Mouse (Mus musculus): ENCODE measurements around the gene Tmem201. TPM values are rescaled to one million over a fixed set of nuclear protein-coding genes. Genes with fewer than 3 reads are reported as not detected.

Tmem201 gene
- polyA plus RNA-seq, 1 experiment from 2014 or later = 5.8 TPM

GRCm38 (mm10) chr4:149688861-149689260, 49.0 kb downstream of the Tmem201 start:
- Histone ChIP-seq H3K4me2 (ENCODE audit: low read depth, low read length) (no peak overlapping the region), H3K36me3 (replicated peaks; ENCODE audit: insufficient read depth, low read length) (peaks cover 3% of the 10 kb centered on the region; the same call in 1 of the 2 replicates), H3K27ac (ENCODE audit: low read depth) (no peak overlapping the region), H3K4me1 (ENCODE audit: insufficient read depth) (peaks cover 3% of the 10 kb centered on the region; the same call in 1 of the 2 replicates), H3K9me3 (ENCODE audit: low read length) (no peaks in the 10 kb centered on the region), H3K27me3 (ENCODE audit: insufficient read depth, low read length) (no peaks in the 10 kb centered on the region), H3K9ac (replicated peaks) (no peak overlapping the region), H3K4me3 (ENCODE audit: low read depth, low read length) (no peak overlapping the region)
- no peak for DNase-seq
- no peak for TF ChIP-seq EP300 (IDR thresholded peaks at IDR 0.05; ENCODE audit: low read depth)
- no peak for TF ChIP-seq CTCF (IDR thresholded peaks at IDR 0.05; ENCODE audit: low read depth)
- 75% methylated on average over 14 of the region's 14 CpGs for WGBS (ENCODE audit: insufficient replicate concordance)
- ATAC-seq = no peak

GRCm38 (mm10) chr4:149684841-149685623, 52.8 kb downstream of the Tmem201 start:
- H3K36me3 ChIP-seq (replicated peaks; ENCODE audit: insufficient read depth, low read length) = peaks cover 3% of the 10 kb centered on the region; the same call in 1 of the 2 replicates
- 77% methylated on average over 11 of the region's 11 CpGs for WGBS (ENCODE audit: insufficient replicate concordance)
- no peaks in the 10 kb centered on the region for H3K27me3 ChIP-seq (ENCODE audit: insufficient read depth, low read length)
- ATAC-seq = no peak
- H3K4me2 ChIP-seq (ENCODE audit: low read depth, low read length) = no peak overlapping the region
- no peak overlapping the region for H3K4me3 ChIP-seq (ENCODE audit: low read depth, low read length)
- no peak for TF ChIP-seq CTCF (IDR thresholded peaks at IDR 0.05; ENCODE audit: low read depth)
- TF ChIP-seq EP300 (IDR thresholded peaks at IDR 0.05; ENCODE audit: low read depth) = no peak
- H3K27ac ChIP-seq (ENCODE audit: low read depth) = no peak overlapping the region
- H3K9ac ChIP-seq (replicated peaks) = no peak overlapping the region
- no peak for DNase-seq
- no peaks in the 10 kb centered on the region for H3K4me1 ChIP-seq (ENCODE audit: insufficient read depth)
- H3K9me3 ChIP-seq (ENCODE audit: low read length) = no peaks in the 10 kb centered on the region

GRCm38 (mm10) chr4:149683875-149684274, 54.0 kb downstream of the Tmem201 start:
- no peak for ATAC-seq
- TF ChIP-seq CTCF (IDR thresholded peaks at IDR 0.05; ENCODE audit: low read depth) (no peak), EP300 (IDR thresholded peaks at IDR 0.05; ENCODE audit: low read depth) (no peak)
- Histone ChIP-seq H3K4me1 (ENCODE audit: insufficient read depth) (no peaks in the 10 kb centered on the region), H3K4me2 (ENCODE audit: low read depth, low read length) (no peak overlapping the region), H3K9me3 (ENCODE audit: low read length) (no peaks in the 10 kb centered on the region), H3K4me3 (ENCODE audit: low read depth, low read length) (no peak overlapping the region), H3K9ac (replicated peaks) (no peak overlapping the region), H3K36me3 (replicated peaks; ENCODE audit: insufficient read depth, low read length) (0 out of 2 replicates have a peak, but pooled peaks cover 3% of the 10 kb centered on the region), H3K27ac (ENCODE audit: low read depth) (no peak overlapping the region), H3K27me3 (ENCODE audit: insufficient read depth, low read length) (no peaks in the 10 kb centered on the region)
- no peak for DNase-seq
- 44% methylated on average over 7 of the region's 7 CpGs for WGBS (ENCODE audit: insufficient replicate concordance)

GRCm38 (mm10) chr4:149679056-149679770, 58.6 kb downstream of the Tmem201 start:
- Histone ChIP-seq H3K9me3 (ENCODE audit: low read length) (no peaks in the 10 kb centered on the region), H3K27ac (ENCODE audit: low read depth) (no peak overlapping the region), H3K4me3 (ENCODE audit: low read depth, low read length) (no peak overlapping the region), H3K4me2 (ENCODE audit: low read depth, low read length) (no peak overlapping the region), H3K9ac (replicated peaks) (no peak overlapping the region), H3K36me3 (replicated peaks; ENCODE audit: insufficient read depth, low read length) (no peaks in the 10 kb centered on the region), H3K27me3 (ENCODE audit: insufficient read depth, low read length) (0 out of 2 replicates have a peak, but pooled peaks cover 4% of the 10 kb centered on the region), H3K4me1 (ENCODE audit: insufficient read depth) (peaks cover 8% of the 10 kb centered on the region; the same call in 1 of the 2 replicates)
- 73% methylated on average over 11 of the region's 11 CpGs for WGBS (ENCODE audit: insufficient replicate concordance)
- DNase-seq = no peak
- TF ChIP-seq CTCF (IDR thresholded peaks at IDR 0.05; ENCODE audit: low read depth) (no peak), EP300 (IDR thresholded peaks at IDR 0.05; ENCODE audit: low read depth) (no peak)
- no peak for ATAC-seq

GRCm38 (mm10) chr4:149678006-149678405, 59.8 kb downstream of the Tmem201 start:
- H3K27ac ChIP-seq (ENCODE audit: low read depth) = no peak overlapping the region
- no peak overlapping the region for H3K4me2 ChIP-seq (ENCODE audit: low read depth, low read length)
- 64% methylated on average over 1 of the region's 1 CpGs for WGBS (ENCODE audit: insufficient replicate concordance)
- TF ChIP-seq EP300 (IDR thresholded peaks at IDR 0.05; ENCODE audit: low read depth) = no peak
- TF ChIP-seq CTCF (IDR thresholded peaks at IDR 0.05; ENCODE audit: low read depth) = no peak
- no peak overlapping the region for H3K9ac ChIP-seq (replicated peaks)
- DNase-seq (no peak), ATAC-seq (no peak)
- H3K27me3 ChIP-seq (ENCODE audit: insufficient read depth, low read length) = 0 out of 2 replicates have a peak, but pooled peaks cover 4% of the 10 kb centered on the region
- no peaks in the 10 kb centered on the region for H3K36me3 ChIP-seq (replicated peaks; ENCODE audit: insufficient read depth, low read length)
- H3K9me3 ChIP-seq (ENCODE audit: low read length) = no peaks in the 10 kb centered on the region
- H3K4me1 ChIP-seq (ENCODE audit: insufficient read depth) = peaks cover 8% of the 10 kb centered on the region; the same call in 1 of the 2 replicates
- no peak overlapping the region for H3K4me3 ChIP-seq (ENCODE audit: low read depth, low read length)
